Mouse (Mus musculus): ENCODE results near the gene Tctex1d4.

DNA sequence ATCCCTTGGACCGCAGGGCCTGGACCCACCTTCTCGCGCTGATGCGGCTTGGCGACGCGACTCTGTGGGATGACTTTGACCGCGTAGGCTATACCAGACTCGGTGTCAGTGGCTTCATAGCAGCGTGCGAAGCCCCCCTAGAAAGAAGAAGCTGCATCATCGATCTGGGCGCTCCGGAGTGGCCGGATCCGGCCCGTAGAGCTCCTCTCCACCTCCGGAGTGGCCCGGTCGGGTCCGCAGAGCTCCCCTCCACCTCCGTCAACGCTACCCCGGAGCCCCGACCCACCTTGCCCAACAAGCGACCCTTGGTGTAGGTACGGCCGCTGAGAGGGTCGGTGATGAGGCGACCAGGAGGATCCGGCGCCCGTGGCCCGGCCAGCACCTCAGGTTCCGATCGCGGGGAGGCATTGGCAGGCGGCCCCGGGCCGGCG, 6.8 kb downstream of the Tctex1d4 start:
- no peak for TF ChIP-seq FLI1 (IDR thresholded peaks at IDR 0.05; ENCODE audit: low read length)
- no peak for TF ChIP-seq GATA1 (IDR thresholded peaks at IDR 0.05; ENCODE audit: borderline replicate concordance, low read length)

Data from megakaryocyte, embryonic 14.5 days (primary cell).